Mouse (Mus musculus): ENCODE data around the gene Trak1.
"Not testable (repeated sequence)": the region's sequence is repeated elsewhere in the genome, so short reads cannot be mapped to it uniquely, and the experiment has no call there.

Gene Trak1

GRCm38 (mm10) chr9:121319323-121319966, 22.1 kb downstream of the Trak1 start:
- no peak for DNase-seq (ENCODE audit: low spot score)

DNA sequence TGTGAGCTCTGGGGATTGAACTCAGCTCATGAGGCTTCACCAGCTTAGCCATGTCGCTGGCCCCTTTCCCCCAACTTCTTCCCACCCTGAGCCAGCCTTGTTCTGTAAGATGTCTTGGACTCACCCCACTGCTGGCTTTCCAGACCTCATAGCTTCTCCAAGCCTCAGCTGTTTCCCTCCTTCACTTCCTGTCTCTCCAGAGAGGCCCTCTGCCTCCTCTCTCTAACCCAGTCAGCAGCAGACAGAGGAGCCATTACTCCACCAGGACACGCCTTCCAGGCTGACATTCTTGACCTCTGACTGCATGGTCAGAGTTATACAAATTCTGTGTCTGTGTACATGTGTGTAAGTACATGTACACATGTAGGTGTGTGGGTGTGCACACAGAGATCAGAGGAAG, 23.1 kb downstream of the Trak1 start:
- no peak for DNase-seq (ENCODE audit: low spot score)

DNA sequence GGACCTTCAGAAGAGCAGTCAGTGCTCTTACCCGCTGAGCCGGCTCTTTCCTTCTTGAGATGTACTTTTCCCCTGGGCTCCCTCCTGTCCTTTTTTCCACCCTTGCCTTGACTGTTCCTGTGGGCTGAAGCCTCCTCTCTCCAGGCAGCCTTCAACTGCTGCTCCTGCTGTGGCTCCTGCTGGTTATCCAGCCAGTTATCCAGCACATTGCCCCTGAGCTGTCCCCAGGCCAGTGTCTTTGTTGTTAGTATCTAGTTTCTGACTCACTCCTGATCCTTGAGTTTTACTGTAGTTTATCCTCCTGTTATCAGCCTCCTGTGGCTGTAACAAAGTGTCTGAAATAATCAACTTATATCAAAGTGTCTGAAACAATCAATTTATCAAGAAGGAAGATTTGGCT, 23.8 kb downstream of the Trak1 start:
- no peak for DNase-seq (ENCODE audit: low spot score)

- no peak for DNase-seq (ENCODE audit: low spot score)
Observed at GRCm38 (mm10) chr9:121322034-121322433, 24.7 kb downstream of the Trak1 start.

DNA sequence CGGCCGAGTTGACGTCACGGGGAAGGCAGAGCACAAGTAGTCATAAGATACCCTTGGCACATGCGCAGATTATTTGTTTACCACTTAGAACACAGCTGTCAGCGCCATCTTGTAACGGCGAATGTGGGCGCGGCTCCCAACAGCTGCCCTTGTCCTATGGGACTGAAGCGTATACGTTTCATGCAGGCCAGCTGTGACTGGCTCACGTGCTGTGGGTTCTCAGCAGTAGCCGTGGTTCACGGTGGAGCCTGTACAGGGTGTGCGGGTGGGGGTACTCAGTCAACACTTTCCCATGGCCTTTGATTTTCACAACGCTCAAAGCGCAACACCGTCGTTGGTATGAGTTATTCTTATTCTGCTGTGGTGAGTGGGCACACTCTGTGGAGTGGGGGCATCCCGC, 31.0 kb downstream of the Trak1 start:
- DNase-seq (ENCODE audit: low spot score): not testable (repeated sequence)

GRCm38 (mm10) chr9:121329181-121329580, 31.9 kb downstream of the Trak1 start:
- peak; percentile 33 for DNase-seq (ENCODE audit: low spot score)

GRCm38 (mm10) chr9:121330065-121330464, 32.8 kb downstream of the Trak1 start:
- DNase-seq (ENCODE audit: low spot score): no peak

GRCm38 (mm10) chr9:121331438-121331837, 34.1 kb downstream of the Trak1 start:
- no peak for DNase-seq (ENCODE audit: low spot score)

DNA sequence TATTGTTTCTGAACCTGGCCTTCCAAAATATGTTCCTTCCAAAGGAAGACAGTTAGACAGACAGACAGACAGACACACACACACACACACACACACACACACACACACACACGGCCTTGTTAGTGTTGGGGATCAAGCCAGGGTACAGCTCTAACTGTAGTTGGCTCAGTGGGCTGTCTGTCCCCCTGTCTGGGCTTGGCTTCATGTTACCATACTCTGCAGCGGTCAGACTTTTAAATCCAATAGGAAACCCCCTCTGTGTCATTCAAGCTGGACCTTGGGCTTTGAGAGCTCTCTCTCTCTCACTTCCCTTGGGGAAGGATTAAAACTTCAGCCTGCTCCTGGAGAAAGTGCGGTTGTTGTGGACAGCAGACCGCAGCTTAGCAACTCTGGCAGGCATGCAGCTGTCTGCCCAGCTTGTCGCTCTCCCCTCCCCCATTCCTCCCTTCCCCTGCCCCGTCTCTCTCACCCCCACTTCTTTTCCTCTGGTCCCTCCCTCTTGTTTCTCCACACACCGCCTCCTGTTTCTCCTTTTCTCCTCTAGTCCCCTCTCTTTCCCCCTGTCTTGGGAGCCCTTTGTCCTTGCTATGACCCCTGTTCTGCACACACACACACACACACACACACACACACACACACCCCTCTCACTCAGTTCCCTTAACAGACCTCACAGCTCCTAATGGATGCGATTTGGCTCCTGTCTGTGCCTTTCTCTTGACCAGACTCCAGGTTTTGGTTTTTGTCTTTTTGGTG, 34.8 kb downstream of the Trak1 start:
- peak; percentile 49 for DNase-seq (ENCODE audit: low spot score)

- DNase-seq (ENCODE audit: low spot score): no peak
Observed at GRCm38 (mm10) chr9:121333559-121333958, 36.3 kb downstream of the Trak1 start.

DNA sequence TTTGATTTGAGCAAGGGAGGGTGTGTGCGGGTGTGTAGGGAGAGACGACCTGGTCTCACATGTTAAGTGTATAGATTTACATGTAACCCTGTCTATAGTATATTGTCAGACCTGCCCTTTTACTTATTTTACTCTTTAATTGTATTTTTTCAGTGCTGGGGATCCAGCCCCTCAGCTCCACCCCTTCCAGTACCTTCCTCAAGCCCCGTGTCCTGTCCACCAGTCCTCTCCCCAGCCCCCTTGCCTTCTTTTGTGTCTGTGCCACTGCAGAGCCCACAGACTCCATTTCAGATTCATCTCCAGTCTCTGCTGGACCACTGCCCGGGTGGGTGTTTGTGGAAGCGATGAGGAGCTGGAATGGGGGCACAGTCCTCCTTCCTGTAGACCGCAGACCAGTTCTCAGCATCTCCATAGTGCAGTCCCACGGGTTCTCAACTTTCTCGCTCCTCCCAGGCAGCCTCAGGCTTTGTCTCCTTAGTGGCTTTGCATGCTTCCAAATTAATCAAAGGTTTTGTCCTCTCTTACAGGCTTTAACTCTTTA, 37.1 kb downstream of the Trak1 start:
- DNase-seq (ENCODE audit: low spot score): no peak

GRCm38 (mm10) chr9:121335568-121335967, 38.3 kb downstream of the Trak1 start:
- no peak for DNase-seq (ENCODE audit: low spot score)

GRCm38 (mm10) chr9:121336324-121336946, 39.1 kb downstream of the Trak1 start:
- DNase-seq (ENCODE audit: low spot score): no peak

GRCm38 (mm10) chr9:121337216-121337937, 40.1 kb downstream of the Trak1 start:
- peak; percentile 53 for DNase-seq (ENCODE audit: low spot score)

DNA sequence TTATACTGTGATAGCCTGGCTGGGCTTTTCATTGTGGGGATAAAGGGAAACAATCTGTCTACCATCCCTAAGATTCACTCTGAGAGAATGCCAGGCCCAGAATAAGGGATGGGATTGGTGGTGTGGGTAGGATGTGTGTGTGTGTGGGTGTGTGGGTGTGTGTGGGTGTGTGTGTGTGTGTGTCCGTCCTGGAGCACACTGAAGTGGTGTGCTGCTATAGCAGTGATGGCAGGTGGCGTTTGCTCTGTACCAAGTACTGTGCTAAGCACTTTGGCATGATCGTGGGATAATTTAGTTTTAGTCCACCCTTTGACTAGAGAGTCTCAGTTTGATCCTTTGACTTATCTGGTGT, 40.6 kb downstream of the Trak1 start:
- no peak for DNase-seq (ENCODE audit: low spot score)

DNA sequence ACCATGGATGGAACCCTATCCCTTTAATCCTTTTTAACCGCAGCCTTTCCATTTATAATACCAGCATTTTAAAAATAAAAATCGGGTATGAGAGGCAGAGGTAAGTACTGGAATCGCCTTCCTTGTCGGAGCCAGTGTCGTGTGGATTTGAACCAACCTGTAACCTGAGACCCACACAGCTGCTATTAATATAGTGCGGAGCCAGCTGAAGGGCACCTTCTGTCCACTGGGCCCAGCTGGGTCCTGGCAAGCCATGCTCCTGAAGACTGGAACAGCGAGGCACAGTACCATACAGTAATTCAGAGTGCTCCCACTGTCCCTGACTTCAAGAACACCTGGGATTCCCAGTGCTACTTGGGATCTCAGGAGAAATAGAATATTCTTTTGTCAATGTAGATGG, 44.5 kb downstream of the Trak1 start:
- DNase-seq (ENCODE audit: low spot score): no peak

DNA sequence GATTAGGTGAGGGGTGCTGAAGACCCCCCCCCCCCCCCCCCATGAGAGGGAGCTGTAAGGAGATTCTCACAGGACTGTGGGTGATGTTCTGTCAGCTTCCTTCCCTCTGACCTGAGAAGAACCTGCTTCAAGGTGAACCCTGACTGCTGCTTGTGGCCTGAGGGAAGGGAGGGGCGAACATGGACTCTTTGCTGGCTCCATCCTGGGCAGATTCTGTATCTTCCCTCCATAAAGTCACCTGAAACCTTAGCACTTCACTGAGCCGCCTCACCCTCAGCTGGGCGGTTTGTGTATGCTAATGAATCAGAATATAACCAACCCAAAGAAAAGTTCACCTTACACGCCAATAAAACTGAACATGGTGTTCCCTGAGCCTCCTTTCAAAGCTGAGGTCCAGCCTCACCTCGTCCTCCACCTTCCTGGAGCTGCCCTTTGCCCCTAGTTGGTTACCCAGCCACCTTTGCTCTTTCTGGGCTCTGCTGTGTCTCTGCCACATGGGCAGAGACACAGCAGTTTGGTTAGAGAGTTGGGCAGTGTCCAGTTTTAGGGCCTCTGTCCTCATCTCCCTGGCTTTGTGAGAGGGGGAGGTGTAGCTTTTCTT, 45.3 kb downstream of the Trak1 start:
- peak; percentile 49 for DNase-seq (ENCODE audit: low spot score)

DNA sequence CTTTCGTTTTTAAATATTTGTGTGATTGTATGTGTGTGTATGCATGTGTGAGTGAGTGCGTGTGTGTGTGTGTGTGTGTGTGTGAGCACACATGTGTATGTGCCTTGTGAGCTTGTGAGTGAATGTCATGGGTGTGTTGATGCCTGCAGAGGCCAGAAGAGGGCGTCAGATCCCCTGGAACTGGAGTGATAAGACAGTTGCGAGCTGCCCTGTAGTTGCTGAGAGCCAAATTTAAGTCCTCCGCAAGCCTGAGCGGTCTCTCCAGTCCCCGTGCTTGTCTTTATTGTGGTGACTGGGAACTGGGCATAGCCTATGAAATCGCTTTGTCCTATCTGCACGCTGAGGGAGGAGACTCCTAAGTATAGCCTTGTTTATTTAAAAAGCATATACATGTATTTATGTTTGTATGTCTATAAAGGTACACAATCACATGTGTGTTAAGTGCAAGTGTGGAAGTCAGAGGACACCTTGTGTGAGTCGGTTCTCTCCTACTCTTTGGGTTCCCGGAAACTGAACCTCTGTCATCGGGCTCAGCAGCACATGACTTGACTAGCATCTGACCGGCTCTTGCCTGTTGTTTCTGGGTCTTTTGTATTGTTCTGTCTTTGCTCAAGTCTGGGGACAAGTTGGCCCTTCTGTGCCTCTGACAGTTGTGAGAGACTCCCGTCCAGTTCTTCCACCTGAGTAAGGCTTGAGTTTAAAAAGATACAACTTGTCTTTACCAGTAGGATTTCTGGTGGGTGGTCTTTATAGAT, 46.0 kb downstream of the Trak1 start:
- no peak for DNase-seq (ENCODE audit: low spot score)

DNA sequence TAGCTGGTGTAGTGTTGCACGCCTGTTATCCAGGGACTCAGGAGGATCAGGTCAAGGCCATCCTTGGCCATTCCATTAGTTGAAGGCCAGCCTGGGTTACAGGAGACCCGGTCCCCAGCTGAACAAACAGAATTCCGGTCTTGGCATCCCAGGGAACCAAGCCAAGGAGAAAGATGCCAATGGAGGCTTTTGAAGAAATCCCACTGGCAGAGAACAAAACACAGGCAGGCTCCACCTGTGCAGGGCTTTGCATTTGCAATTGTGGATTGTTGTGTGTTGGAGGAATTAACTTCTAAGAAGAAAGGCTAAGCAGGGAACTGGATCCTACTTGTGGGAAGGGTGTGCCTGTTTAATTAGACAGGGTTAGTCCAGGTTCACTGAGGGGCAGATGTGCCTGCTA, 47.0 kb downstream of the Trak1 start:
- no peak for DNase-seq (ENCODE audit: low spot score)

DNA sequence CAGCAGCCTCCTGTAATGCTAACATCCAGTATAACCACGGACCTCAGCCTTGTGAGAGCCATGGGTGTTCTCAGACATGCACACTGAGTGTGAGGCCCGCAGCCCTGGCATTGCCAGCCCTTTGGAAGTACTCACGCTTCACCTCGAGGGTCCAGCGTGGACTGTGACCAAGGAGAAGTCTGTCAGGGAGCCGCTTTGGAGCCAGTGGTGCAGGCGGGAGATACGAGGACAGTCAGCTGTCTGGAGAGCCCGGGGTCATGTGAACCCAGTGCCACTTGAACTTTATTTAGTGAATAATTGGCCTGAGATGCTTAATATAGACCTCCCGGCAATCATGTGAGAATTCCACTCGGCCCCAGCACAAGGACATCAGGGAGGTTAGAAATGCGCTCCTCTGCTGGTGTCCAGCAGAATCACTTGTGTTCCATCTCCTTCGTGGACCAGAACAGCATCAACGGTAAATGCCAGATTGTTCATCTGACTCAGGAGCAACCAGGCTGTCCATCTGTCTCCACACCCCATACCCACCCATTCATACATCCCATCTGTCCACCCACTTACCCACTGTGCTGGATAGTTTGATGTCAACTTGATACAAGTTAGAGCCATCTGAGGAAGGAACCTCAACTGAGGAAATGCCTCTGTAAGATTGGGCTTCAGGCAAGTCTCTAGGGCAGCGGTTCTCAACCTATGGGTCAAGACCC, 48.3 kb downstream of the Trak1 start:
- no peak for DNase-seq (ENCODE audit: low spot score)

DNA sequence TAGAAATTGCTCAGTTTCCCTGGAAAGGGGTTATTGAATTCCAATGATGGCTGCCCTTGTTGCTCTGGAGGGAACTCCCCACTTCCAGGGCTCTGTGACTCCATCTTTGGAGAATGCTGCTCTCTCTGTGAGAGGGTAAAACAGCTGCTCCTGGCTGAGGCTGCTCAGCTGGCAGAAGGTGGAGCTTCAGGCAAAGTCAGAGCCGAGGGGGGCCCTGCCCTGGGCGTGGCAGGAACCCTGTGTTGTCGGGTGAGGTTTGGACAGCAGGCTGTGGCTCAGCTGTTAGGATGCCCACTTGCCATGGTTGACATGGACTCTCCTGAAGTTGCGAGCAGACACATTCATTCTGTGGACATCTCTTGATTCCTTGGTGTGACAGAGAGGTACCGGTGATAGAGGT, 49.3 kb downstream of the Trak1 start:
- DNase-seq (ENCODE audit: low spot score): no peak

All from adipocyte (in vitro differentiated cells).